Mouse (Mus musculus): ENCODE results near the gene Gm45902.

- TF ChIP-seq CTCF (IDR thresholded peaks at IDR 0.05; ENCODE audit: low read depth, low read length) (no peak), TAL1 (conservative IDR thresholded peaks at IDR 0.05; ENCODE audit: low read depth, low read length) (no peak), GATA1 (IDR thresholded peaks at IDR 0.05; ENCODE audit: borderline replicate concordance, low read length) (no peak), POLR2AphosphoS5 (IDR thresholded peaks at IDR 0.05; ENCODE audit: insufficient replicate concordance, low read depth, low read length) (no peak), GATA2 (IDR thresholded peaks at IDR 0.05; ENCODE audit: borderline replicate concordance, low read depth, low read length) (no peak)
Observed at GRCm38 (mm10) chr2:3526288-3526687, 13.7 kb upstream of the Gm45902 start.

Data from G1E (cell line).